In genomic region chr6:134499089-134499488, GRCm38 (mm10) we compare ENCODE assay signal across 24 mouse cellular contexts.
DNase-seq lines count a peak whose midpoint lies in the region; ATAC-seq and TF ChIP-seq lines count a peak whose summit lies in the region.
"Had no signal": no experiment of that assay in that cellular context is flagged by ENCODE, and none has a peak within 500 bp of the region (broad histone marks: within the 10 kb centered on the region; RNA-seq: fewer than 3 reads in every experiment).

No protein-coding gene starts in this region.

- TF ChIP-seq POLR2A in kidney, adult 2 months (IDR thresholded peaks at IDR 0.05; ENCODE audit: low read depth, low read length) = no peak

- H3K4me2 ChIP-seq in kidney, embryonic 15.5 days = no peak overlapping the region
- H3K4me2 ChIP-seq in liver, postnatal 0 days (ENCODE audit: low read depth, low read length) = no peak overlapping the region
- H3K4me2 ChIP-seq in liver, embryonic 11.5 days = no peak overlapping the region
- H3K4me2 ChIP-seq: forebrain, embryonic 13.5 days; heart, embryonic 11.5 days; hindbrain, embryonic 12.5 days had no signal

- H3K36me3 ChIP-seq in kidney, adult 2 months (ENCODE audit: control insufficient read depth, insufficient read depth, low read length) = no peaks in the 10 kb centered on the region; the same call in 1 of the 2 replicates
- H3K36me3 ChIP-seq in kidney, embryonic 15.5 days = peaks cover 34% of the 10 kb centered on the region
- H3K36me3 ChIP-seq in liver, postnatal 0 days (replicated peaks; ENCODE audit: insufficient read depth, low read length) = no peaks in the 10 kb centered on the region
- no peaks in the 10 kb centered on the region; the same call in none of the 2 replicates for H3K36me3 ChIP-seq in liver, embryonic 11.5 days (ENCODE audit: control insufficient read depth, insufficient read depth, low read length)

- H3K9ac ChIP-seq in kidney, embryonic 15.5 days = no peak overlapping the region
- no peak overlapping the region for H3K9ac ChIP-seq in liver, postnatal 0 days (replicated peaks)
- H3K9ac ChIP-seq in liver, embryonic 11.5 days (ENCODE audit: low read depth, low read length) = no peak overlapping the region
- H3K9ac ChIP-seq: forebrain, embryonic 13.5 days; hindbrain, embryonic 12.5 days had no signal

- H3K4me3 ChIP-seq in kidney, adult 2 months (ENCODE audit: insufficient read depth, low read depth, low read length) = no peak overlapping the region
- no peak overlapping the region for H3K4me3 ChIP-seq in kidney, embryonic 15.5 days (replicated peaks)
- H3K4me3 ChIP-seq in liver, postnatal 0 days (ENCODE audit: low read depth, low read length) = no peak overlapping the region
- H3K4me3 ChIP-seq in liver, embryonic 11.5 days (ENCODE audit: low read depth, low read length) = no peak overlapping the region
- H3K4me3 ChIP-seq: forebrain, embryonic 10.5 days; forebrain, embryonic 13.5 days; hindbrain, embryonic 12.5 days had no signal

- no peak overlapping the region for H3K27ac ChIP-seq in kidney, adult 2 months (ENCODE audit: insufficient read depth, low read depth, low read length)
- no peak overlapping the region for H3K27ac ChIP-seq in kidney, embryonic 15.5 days
- H3K27ac ChIP-seq in liver, postnatal 0 days (ENCODE audit: low read depth) = 0 out of 2 replicates have a peak overlapping the region, but pooled peaks have one; percentile 14
- no peak overlapping the region for H3K27ac ChIP-seq in liver, embryonic 11.5 days (ENCODE audit: low read depth, low read length)
- H3K27ac ChIP-seq: forebrain, embryonic 10.5 days; hindbrain, embryonic 12.5 days had no signal

- H3K9me3 ChIP-seq in kidney, embryonic 15.5 days (replicated peaks) = no peaks in the 10 kb centered on the region
- no peaks in the 10 kb centered on the region for H3K9me3 ChIP-seq in liver, postnatal 0 days (ENCODE audit: low read length)
- H3K9me3 ChIP-seq in liver, embryonic 11.5 days (ENCODE audit: control insufficient read depth, low read length) = no peaks in the 10 kb centered on the region
- H3K9me3 ChIP-seq: forebrain, embryonic 10.5 days; forebrain, embryonic 13.5 days; G1E; hindbrain, embryonic 12.5 days had no signal

- H3K27me3 ChIP-seq in kidney, adult 2 months (replicated peaks; ENCODE audit: control insufficient read depth, insufficient read depth, low read length) = no peaks in the 10 kb centered on the region
- no peaks in the 10 kb centered on the region for H3K27me3 ChIP-seq in kidney, embryonic 15.5 days
- H3K27me3 ChIP-seq in liver, postnatal 0 days (ENCODE audit: insufficient read depth, low read length) = no peaks in the 10 kb centered on the region
- H3K27me3 ChIP-seq in liver, embryonic 11.5 days (replicated peaks; ENCODE audit: control insufficient read depth, insufficient read depth, low read length) = no peaks in the 10 kb centered on the region
- H3K27me3 ChIP-seq: CH12.LX; forebrain, embryonic 13.5 days; hindbrain, embryonic 12.5 days; Patski had no signal

- WGBS in kidney, adult 2 months = 31% methylated on average over 2 of the region's 2 CpGs
- 60% methylated on average over 2 of the region's 2 CpGs for WGBS in kidney, embryonic 15.5 days
- 61% methylated on average over 2 of the region's 2 CpGs for WGBS in liver, postnatal 0 days (ENCODE audit: insufficient replicate concordance)
- WGBS in liver, embryonic 11.5 days = 74% methylated on average over 2 of the region's 2 CpGs

- TF ChIP-seq CTCF in kidney, adult 2 months (conservative IDR thresholded peaks at IDR 0.05; ENCODE audit: insufficient read depth, insufficient read length, low read depth, low read length) = no peak
- TF ChIP-seq CTCF in liver, postnatal 0 days (IDR thresholded peaks at IDR 0.05; ENCODE audit: low read depth) = no peak

- peak; percentile 81 for DNase-seq in kidney, adult 2 months
- peak; percentile 43 for DNase-seq in kidney, postnatal 14 days
- DNase-seq in kidney, postnatal 4 days = no peak
- no peak for DNase-seq in liver, postnatal 0 days
- DNase-seq in liver, embryonic 11.5 days (ENCODE audit: low spot score) = no peak
- DNase-seq in lung, postnatal 36 days = peak; percentile 44
- no peak for DNase-seq in lung, adult 18-20 months
- DNase-seq: adrenal gland, postnatal 10 days; adrenal gland, postnatal 36 days; B cell, adult 2 months; cerebellum, adult 18-20 months; cerebellum, adult 9-10 months; cerebellum, postnatal 14 days; gastrocnemius, postnatal 14 days; heart, adult 11 months had no signal

- H3K4me1 ChIP-seq in kidney, adult 2 months (ENCODE audit: control insufficient read depth, insufficient read depth, low read length) = peaks cover 30% of the 10 kb centered on the region
- peaks cover 15% of the 10 kb centered on the region for H3K4me1 ChIP-seq in kidney, embryonic 15.5 days
- peaks cover 8% of the 10 kb centered on the region; the same call in 1 of the 2 replicates for H3K4me1 ChIP-seq in liver, postnatal 0 days (ENCODE audit: insufficient read depth)
- no peaks in the 10 kb centered on the region; the same call in 1 of the 2 replicates for H3K4me1 ChIP-seq in liver, embryonic 11.5 days (replicated peaks; ENCODE audit: control insufficient read depth, insufficient read depth, low read length)

- ATAC-seq in kidney, embryonic 15.5 days (replicated peaks; ENCODE audit: low FRiP score) = no peak
- peak; percentile 62 for ATAC-seq in liver, postnatal 0 days
- no peak for ATAC-seq in liver, embryonic 11.5 days (replicated peaks; ENCODE audit: low FRiP score)
- ATAC-seq: forebrain, embryonic 13.5 days; forebrain, embryonic 16.5 days; Patski had no signal

- TF ChIP-seq EP300 in liver, postnatal 0 days (IDR thresholded peaks at IDR 0.05; ENCODE audit: low read depth) = no peak

Comparison
In these comparisons a context has a peak if more than half of its experiments do, and no peak if none do; other contexts are left out.
1. DNase-seq: peak in kidney, adult 2 months (single experiment), kidney, postnatal 14 days (single experiment) and lung, postnatal 36 days (single experiment); none in kidney, postnatal 4 days (0 of 2), liver, postnatal 0 days (single experiment), liver, embryonic 11.5 days (single experiment) and lung, adult 18-20 months (0 of 2).